In the genomic region with DNA sequence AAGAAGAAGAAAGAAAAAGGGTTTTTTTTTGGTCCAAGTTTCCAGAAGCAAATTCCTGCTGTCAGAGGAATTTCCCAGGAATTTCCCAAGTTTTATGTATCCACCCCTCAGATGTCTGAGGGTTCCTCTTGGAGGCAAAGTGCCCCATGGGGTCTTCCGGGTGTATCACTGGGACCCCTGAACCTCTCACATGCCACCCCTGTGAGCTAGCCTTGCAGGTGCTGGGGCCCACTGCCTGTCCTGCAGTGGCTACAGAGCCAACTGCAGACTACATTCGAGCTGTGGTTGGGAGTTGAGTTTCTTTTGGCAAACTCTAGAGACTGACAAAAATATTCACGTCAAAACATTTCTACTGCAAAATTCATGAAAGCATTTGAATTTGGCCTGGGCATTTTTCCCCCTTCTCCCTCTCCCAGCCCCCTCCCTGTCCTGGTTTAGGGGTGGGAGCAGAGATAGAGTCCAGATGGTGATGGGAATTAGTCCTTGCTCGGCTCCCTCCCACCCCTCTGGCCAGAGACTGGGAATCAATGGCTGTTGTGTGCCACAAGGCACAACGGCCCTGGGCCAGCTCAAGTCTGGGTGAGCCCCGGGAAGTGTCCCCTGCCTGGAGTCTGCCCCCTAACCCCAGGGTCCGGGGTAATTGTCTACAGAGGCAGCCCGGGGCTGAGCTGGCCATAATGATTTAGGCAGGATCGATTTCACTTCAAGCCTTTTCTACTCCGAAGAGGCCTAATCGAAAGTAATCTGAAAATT, we compare ENCODE assay signal across 13 mouse cellular contexts.
DNase-seq lines count a peak whose midpoint lies in the region; ATAC-seq and TF ChIP-seq lines count a peak whose summit lies in the region.
"Had no signal": no experiment of that assay in that cellular context is flagged by ENCODE, and none has a peak within 500 bp of the region (broad histone marks: within the 10 kb centered on the region; RNA-seq: fewer than 3 reads in every experiment).

No protein-coding gene starts in this region.

- no peaks in the 10 kb centered on the region for H3K36me3 ChIP-seq in intestine, embryonic 14.5 days (ENCODE audit: control insufficient read depth, insufficient read depth, low read length)
- no peaks in the 10 kb centered on the region for H3K36me3 ChIP-seq in intestine, postnatal 0 days (ENCODE audit: control insufficient read depth, insufficient read depth)
- H3K36me3 ChIP-seq in midbrain, postnatal 0 days (ENCODE audit: insufficient read depth, low read length): no peaks in the 10 kb centered on the region
- no peaks in the 10 kb centered on the region for H3K36me3 ChIP-seq in midbrain, embryonic 15.5 days (replicated peaks)
- H3K36me3 ChIP-seq: forebrain, embryonic 10.5 days; G1E; midbrain, embryonic 12.5 days had no signal

- no peak for TF ChIP-seq CTCF in cerebellum, adult 2 months (IDR thresholded peaks at IDR 0.05; ENCODE audit: borderline replicate concordance, insufficient read depth, low read depth, low read length)
- no peak for TF ChIP-seq CTCF in intestine, postnatal 0 days (IDR thresholded peaks at IDR 0.05; ENCODE audit: low read depth)
- TF ChIP-seq CTCF in midbrain, postnatal 0 days (IDR thresholded peaks at IDR 0.05): no peak

- no peaks in the 10 kb centered on the region for H3K27me3 ChIP-seq in cerebellum, adult 2 months (ENCODE audit: control insufficient read depth, insufficient read depth, low read length)
- H3K27me3 ChIP-seq in intestine, embryonic 14.5 days (replicated peaks; ENCODE audit: control insufficient read depth, insufficient read depth, low read length): no peaks in the 10 kb centered on the region
- no peaks in the 10 kb centered on the region for H3K27me3 ChIP-seq in intestine, postnatal 0 days (replicated peaks; ENCODE audit: control insufficient read depth, insufficient read depth, low read length)
- no peaks in the 10 kb centered on the region for H3K27me3 ChIP-seq in midbrain, postnatal 0 days (ENCODE audit: insufficient read depth, low read length)
- H3K27me3 ChIP-seq in midbrain, embryonic 15.5 days (replicated peaks): no peaks in the 10 kb centered on the region

- H3K4me2 ChIP-seq in intestine, embryonic 14.5 days (ENCODE audit: low read length): no peak overlapping the region
- H3K4me2 ChIP-seq in intestine, postnatal 0 days (replicated peaks; ENCODE audit: low read depth): no peak overlapping the region
- no peak overlapping the region for H3K4me2 ChIP-seq in midbrain, postnatal 0 days (ENCODE audit: low read depth, low read length, poor library complexity, severe bottlenecking)
- no peak overlapping the region for H3K4me2 ChIP-seq in midbrain, embryonic 15.5 days
- H3K4me2 ChIP-seq: midbrain, embryonic 12.5 days had no signal

- TF ChIP-seq POLR2A in cerebellum, adult 2 months (IDR thresholded peaks at IDR 0.05; ENCODE audit: borderline replicate concordance, insufficient read depth, low read length): no peak

- H3K9me3 ChIP-seq in intestine, embryonic 14.5 days (ENCODE audit: control insufficient read depth, low read length): no peaks in the 10 kb centered on the region
- H3K9me3 ChIP-seq in intestine, postnatal 0 days (ENCODE audit: control insufficient read depth): no peaks in the 10 kb centered on the region
- no peaks in the 10 kb centered on the region for H3K9me3 ChIP-seq in midbrain, postnatal 0 days (ENCODE audit: low read length)
- no peaks in the 10 kb centered on the region for H3K9me3 ChIP-seq in midbrain, embryonic 15.5 days
- H3K9me3 ChIP-seq: forebrain, embryonic 10.5 days; G1E; midbrain, embryonic 12.5 days had no signal

- WGBS in cerebellum, adult 2 months: 33% methylated on average over 11 of the region's 11 CpGs
- 43% methylated on average over 11 of the region's 11 CpGs for WGBS in intestine, embryonic 14.5 days
- 54% methylated on average over 11 of the region's 11 CpGs for WGBS in intestine, postnatal 0 days
- WGBS in midbrain, postnatal 0 days: 48% methylated on average over 11 of the region's 11 CpGs
- 52% methylated on average over 11 of the region's 11 CpGs for WGBS in midbrain, embryonic 15.5 days

- no peak overlapping the region for H3K9ac ChIP-seq in intestine, embryonic 14.5 days (ENCODE audit: low read length)
- H3K9ac ChIP-seq in intestine, postnatal 0 days (ENCODE audit: low read depth, low read length): no peak overlapping the region
- H3K9ac ChIP-seq in midbrain, postnatal 0 days (replicated peaks; ENCODE audit: low read length, poor library complexity, severe bottlenecking): no peak overlapping the region
- H3K9ac ChIP-seq in midbrain, embryonic 15.5 days: no peak overlapping the region
- H3K9ac ChIP-seq: midbrain, embryonic 12.5 days had no signal

- no peak overlapping the region for H3K4me3 ChIP-seq in cerebellum, adult 2 months (replicated peaks; ENCODE audit: insufficient read depth, low read depth, low read length)
- H3K4me3 ChIP-seq in intestine, embryonic 14.5 days (ENCODE audit: low read depth, low read length): no peak overlapping the region
- no peak overlapping the region for H3K4me3 ChIP-seq in intestine, postnatal 0 days (ENCODE audit: low read depth, low read length)
- no peak overlapping the region for H3K4me3 ChIP-seq in midbrain, postnatal 0 days (ENCODE audit: low read depth, low read length)
- H3K4me3 ChIP-seq in midbrain, embryonic 15.5 days: no peak overlapping the region
- H3K4me3 ChIP-seq: forebrain, embryonic 10.5 days; midbrain, embryonic 12.5 days had no signal

- no peaks in the 10 kb centered on the region for H3K4me1 ChIP-seq in cerebellum, adult 2 months (ENCODE audit: control insufficient read depth, insufficient read depth, low read length)
- 0 out of 2 replicates have a peak, but pooled peaks cover 3% of the 10 kb centered on the region for H3K4me1 ChIP-seq in intestine, embryonic 14.5 days (replicated peaks; ENCODE audit: control insufficient read depth, insufficient read depth, low read length)
- no peaks in the 10 kb centered on the region for H3K4me1 ChIP-seq in intestine, postnatal 0 days (replicated peaks; ENCODE audit: control insufficient read depth, insufficient read depth, low read length)
- no peaks in the 10 kb centered on the region for H3K4me1 ChIP-seq in midbrain, postnatal 0 days (ENCODE audit: insufficient read depth, low read length)
- peaks cover 10% of the 10 kb centered on the region; the same call in 1 of the 2 replicates for H3K4me1 ChIP-seq in midbrain, embryonic 15.5 days

- H3K27ac ChIP-seq in cerebellum, adult 2 months (ENCODE audit: insufficient read depth, low read length): no peak overlapping the region
- H3K27ac ChIP-seq in intestine, embryonic 14.5 days (ENCODE audit: low read depth): peak overlapping the region; percentile 48; the same call in 1 of the 2 replicates
- no peak overlapping the region for H3K27ac ChIP-seq in intestine, postnatal 0 days (ENCODE audit: low read depth, low read length)
- no peak overlapping the region for H3K27ac ChIP-seq in midbrain, postnatal 0 days (ENCODE audit: low read depth, low read length)
- no peak overlapping the region for H3K27ac ChIP-seq in midbrain, embryonic 15.5 days
- H3K27ac ChIP-seq: midbrain, embryonic 12.5 days had no signal

- no peak for ATAC-seq in intestine, embryonic 14.5 days (replicated peaks; ENCODE audit: low FRiP score, low TSS enrichment, low read depth)
- no peak for ATAC-seq in intestine, postnatal 0 days
- no peak for ATAC-seq in midbrain, postnatal 0 days (ENCODE audit: low FRiP score)
- ATAC-seq in midbrain, embryonic 15.5 days (replicated peaks): no peak

- peak; percentile 41 to 61 for DNase-seq in cerebellum, postnatal 10 days
- no peak for DNase-seq in cerebellum, adult 2 months
- DNase-seq in intestine, embryonic 14.5 days (ENCODE audit: low spot score): no peak
- peak; percentile 17 for DNase-seq in midbrain, postnatal 0 days (ENCODE audit: low spot score)
- no peak for DNase-seq in urinary bladder, postnatal 14 days (ENCODE audit: low spot score)
- no peak for DNase-seq in adrenal gland, adult 18-20 months (ENCODE audit: low spot score in 2 of 2)
- DNase-seq: cerebellum, adult 8-10 months; thymus, postnatal 36 days had no signal

Comparison
In these comparisons a context has a peak if more than half of its experiments do, and no peak if none do; other contexts are left out.
1. DNase-seq: peak in cerebellum, postnatal 10 days (2 of 2) and midbrain, postnatal 0 days (single experiment); none in cerebellum, adult 2 months (0 of 2), intestine, embryonic 14.5 days (single experiment), urinary bladder, postnatal 14 days (single experiment) and adrenal gland, adult 18-20 months (0 of 2).